Mouse (Mus musculus) bone marrow, adult 2 months (tissue): Measurements from ENCODE around the gene Slc27a5.

Experiments used
- CTCF ChIP-seq: fragments of 200-500 bp; IDR thresholded peaks from 2 replicates; pipeline ENCODE4 v1.5.1; 2011; ENCODE audit warnings: low read length, control low read depth; ENCODE audit not compliant: control insufficient read depth, insufficient read depth
- POLR2A ChIP-seq: fragments of 200-500 bp; IDR thresholded peaks from 2 replicates; pipeline ENCODE4 v1.6.1; 2011; ENCODE audit warnings: low read depth, mild to moderate bottlenecking, control low read depth, low read length, borderline replicate concordance; ENCODE audit not compliant: control insufficient read depth

- TF ChIP-seq CTCF (no peak), POLR2A (no peak)
Measured at GRCm38 (mm10) chr7:12961511-12962141, 36.4 kb downstream of the Slc27a5 start.
